Mouse (Mus musculus): ENCODE measurements around the gene Tes3-ps.

Gene Tes3-ps

DNA sequence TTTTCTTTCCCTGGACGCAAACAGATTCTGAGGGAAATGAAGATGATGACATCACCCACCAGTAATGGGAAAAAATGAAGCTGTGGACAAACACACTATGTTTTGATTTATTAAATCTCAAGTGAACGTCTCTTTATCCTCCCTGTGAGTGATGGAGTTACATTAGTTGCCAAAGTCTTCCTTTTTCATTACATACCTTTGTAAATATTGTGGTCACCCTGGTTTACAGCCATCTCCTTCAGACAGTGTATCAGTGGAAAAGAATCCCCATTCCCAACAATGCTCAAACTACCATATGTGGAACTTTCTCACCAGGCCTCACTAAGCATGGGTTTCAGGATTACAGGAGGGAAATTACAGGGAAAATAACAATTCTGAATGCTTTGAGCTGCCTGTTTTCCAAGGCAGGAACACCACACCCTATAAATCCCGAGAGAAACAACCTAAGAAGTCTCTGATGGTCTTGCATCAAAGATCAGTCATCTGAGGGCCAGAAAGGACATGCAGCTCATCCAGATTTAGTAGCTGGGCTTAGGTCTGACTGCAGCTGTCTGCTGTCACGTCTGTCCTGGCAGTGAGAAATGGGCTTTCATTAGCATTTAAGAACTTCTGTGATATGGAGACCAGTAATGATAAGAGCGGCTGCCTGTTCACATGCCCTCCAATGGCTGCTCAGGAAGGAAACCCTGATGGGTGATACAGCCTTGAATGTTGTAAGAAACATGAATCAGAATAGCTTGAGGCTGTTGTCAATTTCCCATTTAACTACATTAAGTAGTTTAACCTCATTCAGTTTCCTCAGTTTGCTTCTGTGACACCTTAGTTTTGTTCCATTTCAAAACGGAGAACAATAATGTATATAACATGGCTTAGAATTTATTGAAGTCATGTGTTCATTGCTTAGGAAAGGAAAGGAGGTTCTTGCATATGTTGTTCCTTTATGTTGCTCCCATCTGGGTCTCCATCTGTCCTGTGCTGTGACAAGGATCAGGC is at the start of gene Tes3-ps:
Gene Tes3-ps, plus strand, starts transcription at position 943 of the 993 bp plus-strand sequence.
- DNase-seq, result no peak

DNA sequence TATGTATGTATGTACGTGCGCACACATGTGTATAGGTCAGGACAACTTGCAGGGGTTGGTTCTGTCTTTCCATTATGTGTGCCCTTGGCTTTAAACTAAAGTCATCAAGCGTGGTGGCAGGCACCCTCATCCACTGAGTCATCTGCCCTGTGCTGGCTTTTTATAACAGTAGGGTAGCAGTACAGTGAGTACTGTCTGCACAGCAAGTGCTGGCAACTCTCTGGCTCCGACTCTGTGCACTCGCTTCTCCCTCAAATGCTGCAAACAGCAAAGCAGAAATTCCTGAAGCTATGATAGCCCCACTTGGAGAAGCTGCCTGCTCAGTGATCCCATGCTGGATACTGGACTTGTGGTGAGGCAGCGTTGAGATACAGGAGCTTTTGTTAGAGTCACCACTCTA is 48.7 kb upstream of the Tes3-ps start:
- peak; percentile 65 for DNase-seq

DNA sequence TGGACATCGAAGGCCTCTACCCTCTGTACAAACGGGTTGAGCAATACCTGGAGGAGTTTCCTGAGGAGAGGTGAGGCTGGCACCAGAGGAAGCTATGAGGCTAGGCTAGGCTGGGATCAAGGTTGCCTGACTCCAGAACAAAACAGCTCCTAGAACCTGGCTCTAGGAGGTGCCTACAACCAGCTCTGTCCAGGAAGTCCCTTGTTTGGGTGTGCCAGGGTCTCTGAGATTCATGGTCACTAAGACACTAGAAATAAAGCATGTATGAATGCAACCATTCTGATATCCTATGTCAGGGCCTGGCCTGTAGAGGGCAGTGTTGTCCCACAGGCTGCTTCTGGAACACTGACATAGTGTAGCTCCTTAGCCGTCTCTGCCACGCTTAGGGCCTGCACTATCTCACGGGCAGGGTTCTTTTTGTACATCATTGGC is 43.8 kb upstream of the Tes3-ps start:
- peak; percentile 82 for DNase-seq

DNA sequence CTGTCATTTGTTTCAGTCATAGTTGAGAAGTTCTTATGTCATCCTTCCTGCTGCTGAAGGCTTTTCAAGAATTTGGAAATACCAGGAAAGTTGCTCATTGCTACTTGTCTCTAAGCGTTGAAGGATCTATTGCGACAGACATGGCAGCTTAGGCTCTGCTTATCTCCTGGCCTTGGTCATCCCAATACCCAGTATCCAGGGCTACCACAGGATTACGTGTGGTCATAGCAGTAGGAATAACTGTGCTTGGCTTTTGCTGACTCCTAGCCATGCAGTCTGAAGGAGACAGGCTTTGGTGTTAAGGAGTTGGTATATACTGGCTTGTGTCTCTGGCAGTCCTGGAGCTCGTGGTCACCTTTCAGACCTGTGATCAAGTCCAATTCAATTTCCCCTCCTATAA is 32.8 kb upstream of the Tes3-ps start:
- no peak for DNase-seq

DNA sequence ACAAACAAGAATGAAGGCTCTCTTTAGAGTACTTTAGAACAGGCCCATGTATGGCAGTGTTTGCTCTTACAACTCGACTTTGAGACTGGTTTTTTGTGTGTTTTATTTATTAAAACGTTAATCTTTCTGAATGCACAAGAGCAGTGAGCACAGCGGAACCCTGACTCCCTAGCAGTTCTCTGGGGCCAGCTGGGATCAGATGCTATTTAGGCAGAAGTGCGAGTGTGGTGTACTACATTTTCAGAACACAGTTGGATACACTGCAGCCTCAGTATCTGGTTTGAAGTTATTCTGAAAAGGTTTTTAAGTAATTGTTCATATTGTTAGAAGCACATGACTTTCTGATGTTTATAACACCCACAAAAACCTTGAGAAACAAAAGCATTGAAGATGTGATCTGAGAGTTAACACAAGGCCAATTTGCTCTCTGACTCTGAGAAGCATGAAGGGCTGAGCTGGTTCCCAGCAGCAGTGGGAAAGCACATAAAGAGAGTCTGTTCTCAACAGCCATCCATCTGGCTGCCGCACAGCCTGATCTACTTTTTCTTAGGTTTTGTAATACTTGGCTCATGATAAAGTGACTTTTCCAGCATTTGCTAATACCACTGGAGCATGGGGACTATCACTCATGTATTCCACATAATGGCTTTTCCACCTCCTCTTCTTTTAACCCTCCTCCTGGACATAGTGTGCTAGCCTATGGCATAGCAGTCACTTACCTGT is 32.3 kb upstream of the Tes3-ps start:
- DNase-seq, result peak; percentile 84

DNA sequence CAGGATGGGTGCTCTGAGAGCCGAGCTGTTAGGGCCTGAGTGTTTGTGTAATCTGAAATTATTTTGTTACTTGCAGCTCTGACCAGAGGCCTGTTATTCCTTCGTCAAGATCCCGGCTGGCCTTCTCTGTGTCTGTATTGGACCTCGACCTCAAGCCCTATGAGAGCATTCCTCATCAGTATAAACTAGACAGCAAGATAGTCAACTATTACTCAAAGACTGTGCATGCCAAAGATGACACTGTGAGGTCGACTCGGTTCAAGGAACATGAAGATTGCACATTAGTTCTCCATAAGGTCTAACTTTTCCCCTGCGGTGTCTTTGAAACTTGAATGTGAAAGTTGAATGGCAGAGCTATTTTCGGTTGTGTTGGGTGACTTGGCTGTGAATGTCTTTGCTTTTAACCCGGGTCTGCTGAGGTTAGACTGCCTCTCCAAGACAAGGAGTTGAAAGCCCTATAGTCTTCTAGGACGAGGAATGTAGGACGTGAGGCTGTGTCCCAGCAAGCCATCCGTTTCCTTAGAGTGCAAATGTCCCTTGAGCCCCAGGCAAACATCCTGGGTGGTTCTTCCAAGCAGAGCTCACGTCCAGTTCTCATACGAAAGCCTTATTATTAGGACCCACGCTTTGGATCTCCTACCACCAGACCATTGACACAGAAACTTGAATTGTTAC is 31.5 kb upstream of the Tes3-ps start:
- DNase-seq, result no peak

DNA sequence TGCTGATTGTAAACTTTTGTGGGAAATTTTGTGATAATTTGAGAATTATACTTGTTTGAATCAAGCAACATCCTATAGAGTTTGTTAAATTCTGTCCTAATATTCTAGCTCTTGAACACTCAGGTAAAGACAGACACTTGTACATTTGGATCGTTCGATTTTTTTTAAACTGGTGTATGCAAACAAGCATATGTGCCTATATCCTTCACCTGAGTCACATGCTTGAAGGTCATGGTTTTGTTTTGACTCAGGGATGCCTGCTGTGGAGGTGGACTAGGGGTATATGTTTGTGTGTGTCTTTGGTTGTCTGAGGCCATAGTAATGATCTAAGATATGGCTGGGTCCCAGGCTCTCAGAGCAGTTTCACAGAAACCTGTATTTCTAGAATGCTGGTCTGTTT is 30.2 kb upstream of the Tes3-ps start:
- no peak for DNase-seq

DNA sequence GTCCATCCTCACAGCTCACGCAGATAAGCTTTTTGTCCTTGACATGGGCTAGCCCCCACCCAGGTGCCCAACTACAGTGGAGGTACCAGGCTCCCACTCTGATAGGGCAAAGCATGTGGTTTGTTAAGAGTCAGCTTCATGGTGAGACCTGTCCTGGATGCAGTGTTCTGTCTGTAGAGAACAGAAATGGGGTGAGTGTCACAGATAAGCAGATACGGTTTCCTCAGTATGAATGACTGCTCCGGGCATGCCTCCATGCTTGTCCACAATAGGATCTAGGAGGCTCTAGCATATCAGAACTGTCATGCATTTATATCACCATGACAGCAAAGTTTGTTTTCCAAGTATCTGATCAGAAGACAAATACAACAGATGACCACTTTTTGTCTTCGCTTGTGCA is 27.2 kb upstream of the Tes3-ps start:
- no peak for DNase-seq

DNA sequence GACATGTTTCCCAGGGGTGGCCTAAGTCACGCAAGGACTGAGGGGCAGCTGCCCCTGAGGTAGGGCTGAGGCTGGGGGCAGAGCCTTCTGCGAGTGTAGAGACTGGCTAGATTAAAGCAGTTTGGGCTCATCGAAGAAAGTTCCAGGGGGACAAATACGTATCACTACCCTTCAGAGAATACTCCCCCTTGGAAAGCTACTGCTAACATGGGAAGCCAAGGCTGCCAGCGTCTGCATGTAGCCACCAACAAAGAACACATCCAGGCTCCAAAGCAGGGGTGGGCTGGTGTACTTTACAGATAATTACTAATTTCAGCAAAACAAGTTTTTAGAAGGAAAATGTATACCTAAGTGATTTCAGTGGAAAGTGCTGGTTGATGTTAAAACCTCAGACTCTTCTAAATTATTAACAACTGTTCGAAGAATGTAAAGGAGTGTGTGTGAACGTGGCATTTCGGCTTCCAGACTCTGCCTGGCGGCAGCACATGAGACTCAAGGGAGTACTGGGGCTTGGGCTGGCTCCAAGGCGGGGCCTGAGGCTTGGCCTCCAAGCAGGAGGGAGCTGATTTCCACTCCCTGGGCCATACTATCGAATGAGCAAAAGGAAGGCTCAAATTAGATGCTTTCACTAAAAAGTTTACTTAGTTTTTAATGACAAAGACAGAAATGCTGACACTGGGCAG is 26.6 kb upstream of the Tes3-ps start:
- no peak for DNase-seq

DNA sequence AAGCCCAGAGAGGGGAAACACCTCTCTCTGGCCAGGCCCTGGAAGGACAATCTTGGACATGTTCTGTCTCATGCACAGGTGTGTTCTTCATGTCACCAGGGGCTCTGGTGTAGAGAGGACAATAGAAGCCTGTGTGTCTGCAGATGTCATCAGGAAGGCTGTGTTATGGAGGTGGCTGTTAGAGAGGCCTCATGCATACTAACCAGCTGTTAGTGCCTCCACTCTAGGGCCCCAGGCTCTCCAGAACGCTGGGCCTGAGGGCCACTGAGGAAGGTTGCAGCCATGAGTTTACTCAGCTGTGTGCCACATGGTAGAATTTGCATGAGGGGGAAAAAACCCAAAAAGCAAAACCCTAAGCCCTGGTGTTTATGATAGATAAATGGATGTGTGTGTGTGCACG is 25.5 kb upstream of the Tes3-ps start:
- no peak for DNase-seq

DNA sequence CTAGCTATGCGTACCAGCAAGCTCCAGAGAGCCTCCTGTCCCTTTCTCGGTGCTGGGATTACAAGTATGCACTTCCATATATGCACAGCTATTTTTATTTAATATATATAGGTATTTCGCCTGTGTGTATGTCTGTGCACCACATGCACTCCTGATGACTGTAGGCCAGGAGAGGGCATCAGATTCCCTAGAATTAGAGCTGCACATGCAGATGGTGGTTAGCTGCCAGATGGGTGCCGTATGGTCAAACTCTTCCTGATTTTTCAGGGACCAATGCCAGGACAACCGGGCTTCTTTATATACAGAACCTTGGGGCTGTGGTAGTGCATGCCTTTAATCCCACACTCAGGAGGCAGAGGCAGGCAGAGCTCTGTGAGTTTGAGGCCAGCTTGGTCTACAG is 24.1 kb upstream of the Tes3-ps start:
- DNase-seq, result no peak

DNA sequence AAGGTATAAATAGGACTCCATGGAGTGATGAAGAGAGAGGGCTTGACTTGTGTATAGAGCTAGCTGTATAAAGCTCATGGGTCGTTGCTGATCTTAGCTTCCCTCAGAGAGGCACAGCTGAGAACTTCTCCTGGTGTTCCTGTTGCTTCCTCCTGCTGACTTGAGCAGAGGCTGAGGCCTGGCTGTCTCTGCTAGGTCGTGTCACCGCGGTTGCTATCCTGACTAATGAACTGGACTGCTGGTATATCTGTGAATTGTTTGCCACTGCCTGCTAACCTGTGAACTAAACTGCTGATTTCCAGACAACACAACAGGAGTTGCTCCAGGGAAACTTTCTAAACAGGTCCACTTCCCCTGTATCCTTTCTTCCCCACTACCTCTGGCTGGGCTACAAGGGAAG is 22.8 kb upstream of the Tes3-ps start:
- DNase-seq, result no peak

DNA sequence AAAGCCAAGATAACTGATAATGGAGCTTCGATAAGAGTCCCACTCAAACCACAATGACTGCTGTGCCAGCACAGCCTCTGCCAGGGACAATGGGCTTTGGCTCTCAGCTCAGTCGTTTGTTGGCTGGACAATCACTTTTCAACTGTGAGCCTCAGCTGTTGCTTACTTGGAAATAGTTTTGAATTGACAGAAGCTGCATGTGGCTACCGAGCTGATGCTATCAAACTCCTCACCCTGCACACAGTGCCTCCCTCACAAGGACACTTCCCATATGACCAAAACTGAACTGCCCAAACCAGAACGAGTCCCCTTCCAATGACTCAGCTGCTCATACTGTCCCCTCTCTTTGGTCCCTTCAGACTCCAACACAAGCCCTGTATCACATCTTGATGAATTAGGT is 22.3 kb upstream of the Tes3-ps start:
- DNase-seq, result no peak

DNA sequence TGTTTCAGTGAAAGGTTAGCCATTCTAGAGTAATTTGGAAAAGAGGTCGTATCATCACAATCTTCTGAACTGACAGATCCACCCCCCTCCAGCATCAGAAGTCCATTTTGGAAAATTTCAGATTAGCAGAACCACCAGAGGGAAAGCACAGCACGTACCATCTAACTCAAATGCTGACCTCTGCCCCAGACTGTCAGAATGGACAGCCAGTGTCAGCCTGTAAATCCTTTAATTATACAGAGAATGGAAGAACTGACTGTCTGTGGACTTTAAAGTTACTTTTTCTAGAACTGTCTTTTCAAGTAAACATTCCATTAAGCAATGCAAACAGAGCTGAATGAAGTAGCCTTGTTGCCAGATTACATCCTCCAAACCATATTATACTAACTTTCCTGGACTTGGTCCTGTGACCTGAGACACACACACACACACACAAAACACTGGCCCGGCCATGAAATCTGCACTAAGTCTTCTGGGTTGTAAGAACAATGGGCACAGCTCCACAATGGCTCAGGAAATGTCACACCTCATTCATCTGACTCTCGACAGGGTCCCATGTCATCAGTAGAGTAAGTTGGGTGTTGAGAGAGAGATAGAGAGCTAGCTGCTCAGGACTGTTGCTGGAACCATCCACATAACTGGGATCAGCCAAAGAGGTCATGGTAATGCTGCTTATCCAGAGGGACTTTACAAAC is 21.0 kb upstream of the Tes3-ps start:
- DNase-seq, result no peak

DNA sequence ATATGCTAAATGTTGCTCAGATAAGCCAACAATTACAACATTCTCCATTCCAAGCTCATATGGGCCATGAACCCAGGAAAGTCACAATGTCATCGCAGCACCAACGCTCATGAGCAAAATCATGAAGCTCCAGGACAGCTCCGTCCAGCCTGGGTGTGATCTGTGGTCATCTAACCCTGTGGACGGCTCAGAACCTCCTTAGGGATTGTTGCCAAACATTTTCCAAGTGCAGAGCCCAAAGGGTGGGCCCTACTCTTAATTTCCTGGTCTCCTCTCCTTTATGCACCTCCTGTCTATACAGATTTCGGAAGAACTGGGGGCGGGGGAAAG is 20.5 kb upstream of the Tes3-ps start:
- DNase-seq, result no peak

DNA sequence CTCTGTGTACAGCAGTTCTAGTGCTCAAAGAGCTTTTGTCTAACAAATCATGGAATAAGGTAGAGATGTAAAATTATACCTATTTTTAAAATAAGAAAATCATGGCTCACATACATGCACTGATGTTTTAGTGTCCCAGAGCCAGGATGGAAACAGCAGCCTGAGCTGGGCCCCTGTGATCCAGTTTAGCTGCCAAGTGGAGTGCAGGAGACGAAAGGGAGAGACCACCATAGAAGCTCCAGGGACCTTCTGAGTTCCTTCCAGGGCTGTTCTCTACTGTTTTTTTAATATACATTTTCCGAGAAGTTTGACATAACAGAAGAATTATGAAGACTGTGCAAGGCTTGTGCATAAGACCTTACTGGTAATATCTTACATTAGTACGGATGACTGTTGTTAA is 15.2 kb upstream of the Tes3-ps start:
- DNase-seq, result no peak

DNA sequence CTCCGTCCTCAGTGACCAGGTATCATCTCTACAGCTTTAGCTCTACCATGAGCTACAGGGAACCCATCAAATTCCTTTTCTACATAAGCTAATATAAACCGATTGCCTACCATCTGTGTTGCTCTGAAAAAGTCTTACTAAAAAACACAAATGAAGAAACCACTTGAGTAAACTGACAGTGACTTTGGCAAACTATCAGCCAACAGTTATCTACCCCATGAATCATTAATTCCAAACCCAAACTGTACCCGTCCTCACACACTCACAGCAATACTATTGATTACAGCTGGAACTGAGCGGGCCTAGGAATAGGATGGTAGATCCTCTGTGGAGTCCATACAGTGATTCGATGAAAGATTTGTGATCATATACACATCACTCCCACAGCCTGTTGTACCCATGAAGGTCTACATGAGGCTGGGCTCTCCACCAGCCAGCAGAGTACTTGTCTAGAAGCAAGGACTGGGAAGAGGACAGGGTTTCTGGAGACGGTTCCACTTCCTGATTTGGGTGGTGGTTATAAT is 14.2 kb upstream of the Tes3-ps start:
- DNase-seq, result no peak

DNA sequence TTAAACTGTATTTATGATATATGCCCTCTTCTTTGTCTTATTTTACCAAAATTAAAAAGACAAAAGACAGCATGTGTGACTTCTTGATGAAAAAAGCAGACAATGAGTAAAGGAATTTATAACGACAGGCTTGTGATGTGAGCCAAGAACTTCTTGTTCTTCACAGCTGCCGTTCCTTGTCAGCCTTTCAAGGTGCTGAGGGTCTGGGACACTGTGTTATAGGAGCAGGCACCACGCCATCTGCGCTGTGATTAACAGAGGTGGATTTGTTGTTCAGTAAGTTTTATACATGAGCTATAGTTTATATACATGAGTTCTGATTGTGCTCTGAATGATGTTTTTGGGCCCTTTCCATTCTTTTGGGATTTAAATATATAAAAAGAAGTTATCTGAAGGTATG is 13.7 kb upstream of the Tes3-ps start:
- DNase-seq, result no peak

DNA sequence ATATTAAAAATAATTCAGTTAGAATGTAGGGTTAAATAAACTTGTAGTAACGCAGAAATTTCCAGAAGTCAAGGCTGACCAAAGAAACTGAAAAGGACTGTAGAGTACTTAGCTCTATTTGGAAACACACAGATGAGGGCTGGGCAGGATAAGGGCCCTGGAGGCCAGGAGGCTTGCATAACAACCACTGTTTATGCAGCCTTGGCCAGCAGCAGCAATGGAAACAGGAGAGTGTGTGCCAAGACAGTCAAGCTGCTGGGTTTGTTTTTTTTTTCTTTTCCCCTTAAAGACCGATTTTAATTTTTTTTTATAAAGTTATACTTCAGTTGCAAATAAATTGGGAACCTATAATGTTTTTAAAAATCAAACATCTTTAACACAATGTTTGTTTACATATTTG is 13.1 kb upstream of the Tes3-ps start:
- peak; percentile 56 for DNase-seq

DNA sequence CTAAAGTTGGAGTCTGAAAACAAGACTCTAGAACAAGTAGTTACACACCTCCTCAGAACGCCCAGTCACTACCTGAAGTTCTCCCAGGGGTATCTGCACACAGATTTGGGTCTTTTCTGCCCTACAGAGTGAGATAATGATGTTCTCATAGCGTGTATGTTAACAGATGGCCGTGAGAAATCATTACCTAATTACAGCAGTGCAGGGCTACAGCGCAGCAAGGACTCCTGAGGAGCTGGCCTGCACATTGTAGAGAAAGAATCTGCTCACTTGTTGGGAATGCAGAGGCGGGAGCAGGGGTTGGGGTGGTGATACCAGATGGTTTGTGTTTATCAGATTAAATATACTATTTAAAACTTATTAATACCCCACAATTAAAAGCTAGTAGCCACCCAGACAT is 12.6 kb upstream of the Tes3-ps start:
- DNase-seq, result peak; percentile 66

DNA sequence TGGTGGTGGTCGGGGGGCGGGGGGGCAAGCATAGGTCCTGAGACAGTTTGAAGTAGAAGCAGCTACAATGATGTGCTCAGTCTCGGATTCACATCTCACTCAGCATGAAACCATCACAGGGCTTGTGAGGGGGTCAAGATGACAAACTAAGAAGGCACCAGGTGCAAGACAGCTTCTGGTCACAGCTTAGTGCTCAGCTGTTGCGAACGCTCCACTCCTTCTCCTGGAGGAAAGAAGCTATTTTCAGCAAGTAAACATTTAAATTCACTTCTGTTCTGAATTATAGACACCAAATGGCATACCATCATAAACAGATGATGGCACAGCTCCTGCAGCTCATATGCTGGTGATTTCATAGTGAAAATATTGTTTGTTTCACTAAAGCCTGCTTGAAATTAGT is 7.7 kb upstream of the Tes3-ps start:
- peak; percentile 60 for DNase-seq

DNA sequence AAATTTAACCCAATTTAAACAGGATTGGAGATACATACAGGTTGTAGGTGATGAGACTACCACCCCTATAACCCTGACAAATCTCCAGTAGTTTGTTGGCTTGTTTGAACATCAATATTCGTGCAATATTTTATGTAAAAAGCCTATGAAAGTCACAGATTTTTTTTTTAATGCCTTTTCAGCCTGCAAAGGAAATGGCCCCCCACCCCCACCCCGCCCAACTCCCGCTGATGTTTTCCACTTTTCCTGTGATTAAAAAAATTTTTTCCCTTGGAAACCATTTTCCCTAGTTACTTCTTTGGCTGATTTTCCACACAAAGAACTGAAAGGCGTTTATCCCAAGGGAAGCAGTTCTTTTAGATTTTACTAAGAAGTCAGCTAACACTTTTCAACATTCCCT is 11.4 kb downstream of the Tes3-ps start, which contains the start of gene Ecm2:
Gene Ecm2, plus strand, starts transcription at position 301 of the 400 bp plus-strand sequence.
- no peak for DNase-seq

All from layer of hippocampus, adult 9-11 months (tissue).